Mouse (Mus musculus) liver, embryonic 14.5 days (tissue): ENCODE results near the gene Stard3. TPM values are rescaled to one million over a fixed set of nuclear protein-coding genes. Genes with fewer than 3 reads are reported as not detected.

Source experiments
- ATAC-seq: fragments of 200-750 bp; cut with Nextera tagmentation; 2 replicates; pipeline ENCODE4 v1.8.0; 2017; ENCODE audit warnings: moderate number of reproducible peaks, mild to moderate bottlenecking, moderate library complexity; ENCODE audit not compliant: insufficient read depth
- DNase-seq, 3 experiments: peaks; one replicate each; pipeline ENCODE4 v3.0.0-alpha.2; 2012 to 2013; ENCODE audit warnings: low read depth in 3 of 3, low spot score in 3 of 3
- H3K27ac ChIP-seq: fragments of 300-500 bp; sonication (generic); 2 replicates; pipeline ENCODE4 v1.5.1; 2014; ENCODE audit warnings: moderate library complexity, mild to moderate bottlenecking, control low read depth, inconsistent platforms
- H3K27me3 ChIP-seq: fragments of 300-500 bp; sonication (generic); 2 replicates; pipeline ENCODE4 v1.6.1; 2014; ENCODE audit warnings: mild to moderate bottlenecking, low read length, moderate library complexity; ENCODE audit not compliant: control insufficient read depth, insufficient read depth
- H3K36me3 ChIP-seq: fragments of 300-500 bp; sonication (generic); replicated peaks from 2 replicates; pipeline ENCODE4 v1.6.1; 2014; ENCODE audit warnings: low read depth; ENCODE audit not compliant: control insufficient read depth, insufficient read depth
- H3K4me1 ChIP-seq, 2 experiments: fragments of 200-500 bp in 1 of 2; fragments of 300-500 bp in 1 of 2; sonication (generic) in 1 of 2; replicated peaks; 2 replicates each; pipeline ENCODE4 v1.6.1; 2012 to 2014; ENCODE audit warnings: antibody characterized with exemption in 1 of 2, inconsistent platforms in 1 of 2, low read length in 1 of 2; ENCODE audit not compliant: control insufficient read depth in 2 of 2, insufficient read depth in 2 of 2
- H3K4me2 ChIP-seq: fragments of 300-500 bp; sonication (generic); 2 replicates; pipeline ENCODE4 v1.6.1; 2014; ENCODE audit warnings: low read depth, mild to moderate bottlenecking, control low read depth, moderate library complexity
- H3K4me3 ChIP-seq, 2 experiments: fragments of 200-500 bp in 1 of 2; fragments of 300-500 bp in 1 of 2; sonication (generic) in 1 of 2; 2 replicates each; pipeline ENCODE4 v1.5.1; 2012 to 2014; ENCODE audit warnings: low read depth in 2 of 2, low read length in 2 of 2, mild to moderate bottlenecking in 2 of 2, control low read depth in 1 of 2, inconsistent platforms in 1 of 2, moderate library complexity in 1 of 2; ENCODE audit not compliant: insufficient read depth in 1 of 2
- H3K9ac ChIP-seq: fragments of 300-500 bp; sonication (generic); replicated peaks from 2 replicates; pipeline ENCODE4 v1.6.1; 2014; ENCODE audit warnings: mild to moderate bottlenecking, control low read depth, moderate library complexity
- H3K9me3 ChIP-seq: fragments of 300-500 bp; sonication (generic); 2 replicates; pipeline ENCODE4 v1.6.1; 2016; ENCODE audit warnings: low read length, mixed read lengths; ENCODE audit not compliant: control insufficient read depth
- CTCF ChIP-seq: IDR thresholded peaks from 2 replicates; pipeline ENCODE4 v1.5.1; 2016; ENCODE audit warnings: antibody characterized with exemption, low read depth, control low read depth
- EP300 ChIP-seq: IDR thresholded peaks from 2 replicates; pipeline ENCODE4 v1.6.1; 2016; ENCODE audit warnings: antibody characterized with exemption, low read depth
- WGBS: fragments of 180-500 bp; shearing (Covaris S2); extraction: QIAGEN DNeasy Blood & Tissue Kit; methylation state at CpG from one replicate; pipeline ENCODE4 v1.1.7; 2014; ENCODE audit not compliant: insufficient replicate concordance; 5-methylcytosine and 5-hydroxymethylcytosine counted together
- polyA plus RNA-seq, 2 experiments: library from polyadenylated mRNA; depleted of rRNA in 1 of 2; stranded (reverse) in 1 of 2; unstranded in 1 of 2; fragments of >200 nt; fragmentation: Nextera tagmentation in 1 of 2; extraction: Ambion mirVana in 1 of 2; gene quantifications; 2 replicates each; pipeline versions ENCODE4 v1.2.1 to v1.2.3; 2012 to 2014

Gene Stard3
- polyA plus RNA-seq, 2 experiments = 11.6 to 16.8 TPM

GRCm38 (mm10) chr11:98329960-98330744 lies 28.0 kb upstream of the Stard3 start:
- H3K27ac ChIP-seq = no peak overlapping the region
- no peaks in the 10 kb centered on the region for H3K36me3 ChIP-seq
- peaks cover 92% of the 10 kb centered on the region for H3K27me3 ChIP-seq
- 25% methylated on average over 9 of the region's 9 CpGs for WGBS
- no peak for DNase-seq
- no peak overlapping the region for H3K4me2 ChIP-seq
- H3K4me1 ChIP-seq = no peaks in the 10 kb centered on the region
- H3K4me3 ChIP-seq = no peak overlapping the region
- ATAC-seq = no peak
- TF ChIP-seq EP300 (no peak), CTCF (no peak)
- H3K9me3 ChIP-seq = no peaks in the 10 kb centered on the region
- no peak overlapping the region for H3K9ac ChIP-seq

GRCm38 (mm10) chr11:98330745-98331204 lies 27.4 kb upstream of the Stard3 start:
- Histone ChIP-seq H3K9ac (no peak overlapping the region), H3K4me2 (no peak overlapping the region), H3K36me3 (no peaks in the 10 kb centered on the region), H3K4me1 (no peaks in the 10 kb centered on the region), H3K27me3 (peaks cover 92% of the 10 kb centered on the region), H3K27ac (no peak overlapping the region), H3K4me3 (no peak overlapping the region), H3K9me3 (no peaks in the 10 kb centered on the region)
- DNase-seq (no peak), ATAC-seq (no peak)
- no peak for TF ChIP-seq CTCF
- WGBS = 28% methylated on average over 2 of the region's 2 CpGs

- no peaks in the 10 kb centered on the region for H3K9me3 ChIP-seq
- no peak overlapping the region for H3K4me3 ChIP-seq
- ATAC-seq (no peak), DNase-seq (no peak)
- no peak overlapping the region for H3K9ac ChIP-seq
- no peak overlapping the region for H3K27ac ChIP-seq
- TF ChIP-seq EP300 (no peak), CTCF (no peak)
- 14% methylated on average over 1 of the region's 1 CpGs for WGBS
- H3K36me3 ChIP-seq = no peaks in the 10 kb centered on the region
- H3K27me3 ChIP-seq = peaks cover 92% of the 10 kb centered on the region
- no peak overlapping the region for H3K4me2 ChIP-seq
- no peaks in the 10 kb centered on the region for H3K4me1 ChIP-seq
These were observed 26.8 kb upstream of the Stard3 start for GRCm38 (mm10) chr11:98331401-98331800.

- no peak overlapping the region for H3K4me3 ChIP-seq
- 61% methylated on average over 3 of the region's 3 CpGs for WGBS
- H3K9ac ChIP-seq = no peak overlapping the region
- H3K4me2 ChIP-seq = no peak overlapping the region
- no peaks in the 10 kb centered on the region for H3K36me3 ChIP-seq
- TF ChIP-seq EP300 (no peak), CTCF (no peak)
- DNase-seq = no peak
- no peaks in the 10 kb centered on the region for H3K9me3 ChIP-seq
- H3K27me3 ChIP-seq = peaks cover 92% of the 10 kb centered on the region
- no peaks in the 10 kb centered on the region for H3K4me1 ChIP-seq
- H3K27ac ChIP-seq = no peak overlapping the region
- no peak for ATAC-seq
These were observed 26.0 kb upstream of the Stard3 start for GRCm38 (mm10) chr11:98332186-98332585.

- DNase-seq = no peak
- TF ChIP-seq CTCF (no peak), EP300 (no peak)
- no peak overlapping the region for H3K4me2 ChIP-seq
- H3K9ac ChIP-seq = no peak overlapping the region
- WGBS = 73% methylated on average over 4 of the region's 4 CpGs
- no peak overlapping the region for H3K27ac ChIP-seq
- no peaks in the 10 kb centered on the region for H3K36me3 ChIP-seq
- no peak for ATAC-seq
- H3K9me3 ChIP-seq = no peaks in the 10 kb centered on the region
- H3K4me1 ChIP-seq = no peaks in the 10 kb centered on the region
- H3K4me3 ChIP-seq = no peak overlapping the region
- peaks cover 92% of the 10 kb centered on the region for H3K27me3 ChIP-seq
These were observed 25.3 kb upstream of the Stard3 start for GRCm38 (mm10) chr11:98332841-98333240.
